Mouse (Mus musculus) urinary bladder, postnatal 14 days (tissue): Measurements from ENCODE around the gene Tbc1d8b.
"Not testable (repeated sequence)": the region's sequence is repeated elsewhere in the genome, so short reads cannot be mapped to it uniquely, and the experiment has no call there.

Experiments used
- DNase-seq: peaks from one replicate; pipeline ENCODE4 v3.0.0; 2021; ENCODE audit warnings: low spot score

Tbc1d8b gene

GRCm38 (mm10) chrX:139684775-139685695, at the start of gene Tbc1d8b:
Gene Tbc1d8b, plus strand, starts transcription at chrX:139684996.
- peak; percentile 86 for DNase-seq

- no peak for DNase-seq
Measured at GRCm38 (mm10) chrX:139639744-139640143, 45.1 kb upstream of the Tbc1d8b start.

GRCm38 (mm10) chrX:139640418-139640817, 44.4 kb upstream of the Tbc1d8b start:
- no peak for DNase-seq

GRCm38 (mm10) chrX:139652226-139652625, 32.6 kb upstream of the Tbc1d8b start:
- no peak for DNase-seq

GRCm38 (mm10) chrX:139653292-139653691, 31.5 kb upstream of the Tbc1d8b start:
- no peak for DNase-seq

- DNase-seq: no peak
Measured at GRCm38 (mm10) chrX:139654350-139655063, 30.3 kb upstream of the Tbc1d8b start.

GRCm38 (mm10) chrX:139662111-139662510, 22.7 kb upstream of the Tbc1d8b start:
- no peak for DNase-seq

- no peak for DNase-seq
Measured at GRCm38 (mm10) chrX:139665829-139666228, 19.0 kb upstream of the Tbc1d8b start.

- no peak for DNase-seq
Measured at GRCm38 (mm10) chrX:139684410-139684774, 404 bp upstream of the Tbc1d8b start.

GRCm38 (mm10) chrX:139714381-139714780, 29.6 kb downstream of the Tbc1d8b start, which contains the start of gene Gm15013:
Gene Gm15013, minus strand, starts transcription at chrX:139714481.
- no peak for DNase-seq

GRCm38 (mm10) chrX:139722350-139722749, 37.6 kb downstream of the Tbc1d8b start:
- no peak for DNase-seq

GRCm38 (mm10) chrX:139730541-139730940, 45.7 kb downstream of the Tbc1d8b start:
- DNase-seq: no peak

GRCm38 (mm10) chrX:139737066-139737465, 52.3 kb downstream of the Tbc1d8b start:
- DNase-seq: no peak

GRCm38 (mm10) chrX:139751855-139752254, 67.1 kb downstream of the Tbc1d8b start:
- peak; percentile 37 for DNase-seq

- not testable (repeated sequence) for DNase-seq
Measured at GRCm38 (mm10) chrX:139758634-139759033, 73.8 kb downstream of the Tbc1d8b start.

- peak; percentile 46 for DNase-seq
Measured at GRCm38 (mm10) chrX:139762546-139762945, 77.8 kb downstream of the Tbc1d8b start.

- no peak for DNase-seq
Measured at GRCm38 (mm10) chrX:139769975-139770637, 85.3 kb downstream of the Tbc1d8b start.

- DNase-seq: peak; percentile 30
Measured at GRCm38 (mm10) chrX:139774309-139775083, 89.7 kb downstream of the Tbc1d8b start.

GRCm38 (mm10) chrX:139775084-139775612, 90.4 kb downstream of the Tbc1d8b start:
- peak; percentile 10 for DNase-seq

- no peak for DNase-seq
Measured at GRCm38 (mm10) chrX:139777357-139777756, 92.6 kb downstream of the Tbc1d8b start.

- DNase-seq: no peak
Measured at GRCm38 (mm10) chrX:139778886-139779285, 94.1 kb downstream of the Tbc1d8b start.
